Mouse (Mus musculus) left cerebral cortex, adult 18-20 months (tissue): ENCODE measurements around the gene Ccna2. TPM values are rescaled to one million over a fixed set of nuclear protein-coding genes. Genes with fewer than 3 reads are reported as not detected.

Experiments
- DNase-seq, 2 experiments: peaks; one replicate each; pipeline ENCODE4 v3.0.0; 2021 to 2022; ENCODE audit warnings: low spot score in 2 of 2, mixed read lengths in 1 of 2
- total RNA-seq, 2 experiments: library from RNA; stranded (reverse); gene quantifications; 2 replicates each; pipeline ENCODE4 v1.2.3; 2021

Ccna2 gene
- total RNA-seq, 2 experiments from 2014 or later: 0.67 to 0.75 TPM

GRCm38 (mm10) chr3:36536041-36536440 lies 35.9 kb downstream of the Ccna2 start:
- no peak for DNase-seq

GRCm38 (mm10) chr3:36533201-36533672 lies 38.7 kb downstream of the Ccna2 start:
- DNase-seq: no peak

- no peak for DNase-seq
Measured at GRCm38 (mm10) chr3:36532738-36533137, 39.2 kb downstream of the Ccna2 start.

DNA sequence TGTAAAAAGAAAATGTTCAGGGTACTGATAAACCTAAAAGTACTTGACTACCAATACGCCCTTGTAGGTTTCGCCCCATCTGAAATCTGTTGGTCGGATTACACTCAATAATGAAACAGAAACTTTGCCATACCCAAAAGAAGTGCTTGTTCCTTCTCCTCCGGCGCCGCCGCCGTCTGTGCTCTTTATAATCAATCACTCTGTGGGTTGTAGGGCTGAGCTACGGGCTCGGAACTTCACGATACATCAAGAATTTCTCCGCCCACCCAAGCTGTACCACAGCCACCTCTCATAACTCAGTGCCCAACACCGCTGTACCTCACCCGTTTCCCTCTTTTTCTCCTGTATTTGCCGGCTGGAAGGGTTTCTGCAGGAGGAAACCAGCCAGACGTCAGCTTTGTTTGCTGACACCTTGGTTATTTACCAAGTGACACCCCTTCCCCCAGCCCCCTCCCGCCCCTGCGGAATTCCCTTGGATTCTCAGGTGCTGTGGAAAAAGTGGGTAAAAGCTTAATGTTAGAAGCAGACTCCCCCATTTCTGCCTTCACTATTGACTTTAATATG lies 39.9 kb downstream of the Ccna2 start:
- DNase-seq: no peak

GRCm38 (mm10) chr3:36531242-36531641 lies 40.7 kb downstream of the Ccna2 start:
- peak in 1 of 2 experiments; percentile 48 for DNase-seq

GRCm38 (mm10) chr3:36530781-36531180 lies 41.2 kb downstream of the Ccna2 start:
- DNase-seq: peak in 1 of 2 experiments; percentile 29

DNA sequence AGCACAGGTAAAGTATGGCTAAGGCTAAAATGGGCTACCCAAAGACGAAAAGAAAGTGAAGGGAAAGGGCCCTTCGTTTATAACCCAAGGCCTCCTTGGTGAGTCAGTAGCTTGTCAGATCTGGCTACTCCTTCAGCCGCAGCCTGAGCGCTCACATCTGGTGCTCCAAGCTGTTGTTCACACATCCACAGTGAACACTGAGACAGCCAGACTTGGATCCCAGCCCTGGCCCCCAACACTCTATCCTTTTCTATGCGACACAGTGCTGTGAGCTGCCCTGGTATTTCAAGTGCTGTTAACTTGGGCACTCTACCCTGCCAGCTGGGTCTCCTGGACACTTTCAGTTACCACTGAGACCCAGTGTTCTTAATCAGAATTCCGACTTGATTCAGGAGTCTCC lies 41.6 kb downstream of the Ccna2 start:
- peak; percentile 81 to 83 for DNase-seq

DNA sequence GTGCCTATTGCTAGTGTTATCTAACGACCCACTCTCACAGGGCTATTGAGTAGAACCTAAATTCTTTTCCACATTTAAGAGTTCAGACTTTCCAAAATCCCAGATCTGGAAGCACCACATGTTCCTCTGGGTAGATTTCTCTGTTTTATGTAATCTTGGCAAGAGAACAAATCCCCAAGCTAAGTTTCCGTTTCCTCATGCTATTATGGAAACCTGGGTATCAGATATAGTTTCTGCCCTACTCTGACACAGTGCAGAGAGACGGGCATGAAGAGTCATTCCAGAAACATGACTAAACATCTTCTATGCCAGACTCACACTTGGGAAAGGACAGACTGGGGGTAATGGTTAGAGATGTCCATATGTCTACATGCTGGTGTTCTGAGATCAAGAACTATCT lies 47.5 kb downstream of the Ccna2 start:
- no peak for DNase-seq

DNA sequence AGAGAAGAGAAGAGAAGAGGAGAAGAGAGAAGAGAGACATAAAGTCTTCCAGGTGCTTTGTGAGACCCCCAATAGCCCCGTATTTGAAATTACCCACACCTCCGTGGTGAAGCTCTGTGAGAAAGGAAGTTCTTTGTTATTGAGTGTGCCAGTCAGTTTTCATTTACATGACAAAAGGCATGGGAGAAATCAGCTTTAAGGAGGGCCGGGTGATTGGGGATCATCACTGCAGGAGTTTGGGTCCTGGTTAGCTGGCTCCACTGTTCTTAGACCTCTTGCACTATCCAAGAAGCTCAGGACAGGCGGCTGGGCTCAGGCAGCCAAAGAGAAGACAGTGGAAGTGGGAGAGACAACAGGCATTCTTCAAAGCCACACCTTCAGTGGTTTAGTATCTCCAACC lies 49.8 kb downstream of the Ccna2 start:
- no peak for DNase-seq

DNA sequence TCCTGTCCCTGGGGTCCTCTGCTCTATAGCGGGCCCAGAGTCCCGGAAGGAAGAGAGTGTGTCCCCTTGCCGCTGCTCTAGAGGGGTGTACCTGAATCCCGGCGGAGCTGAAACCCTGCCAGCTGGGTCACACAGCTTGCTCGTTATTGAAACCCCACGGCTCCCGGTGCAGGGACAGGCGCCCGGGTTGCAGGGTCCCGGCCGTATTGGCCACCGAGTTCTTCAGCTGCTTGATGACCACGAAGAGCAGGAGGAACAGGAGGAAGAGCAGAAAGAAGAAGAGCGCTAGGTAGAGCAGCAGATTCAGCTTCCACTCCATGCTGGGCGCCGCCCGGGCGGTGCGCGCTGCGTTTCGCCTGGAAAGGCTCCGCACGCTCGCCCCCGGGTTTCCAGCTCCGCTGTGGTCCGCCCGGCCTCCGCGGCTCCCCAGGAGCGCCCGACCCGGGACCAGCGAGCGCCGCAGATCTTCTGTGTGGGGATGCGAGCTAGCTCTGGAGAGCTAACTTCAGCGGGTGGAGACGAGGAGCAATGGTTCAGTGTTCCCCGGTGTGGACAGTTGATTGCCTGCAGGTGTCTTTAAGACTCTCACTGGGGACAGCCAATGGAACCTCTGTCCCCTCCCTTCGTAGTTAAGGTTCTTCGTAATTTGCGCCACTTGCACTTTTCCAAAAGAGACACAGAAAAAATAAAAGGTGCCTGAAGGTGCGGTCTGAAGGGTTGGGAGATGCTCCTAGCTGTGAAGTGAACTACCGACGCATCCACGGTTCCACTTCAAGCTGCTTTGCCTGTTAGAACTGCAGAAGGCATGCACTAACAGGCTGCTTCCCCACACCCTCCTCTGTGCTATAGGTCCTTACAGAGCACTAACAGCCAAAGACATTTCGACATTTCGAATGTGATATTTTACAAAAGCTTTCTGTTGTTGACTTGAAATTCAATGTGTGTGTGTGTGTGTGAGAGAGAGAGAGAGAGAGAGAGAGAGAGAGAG lies 50.6 kb downstream of the Ccna2 start, which contains the start of gene Gm11549:
Gene Gm11549, minus strand, starts transcription at position 741 of the 988 bp plus-strand sequence.
- DNase-seq: peak; percentile 57 to 75

DNA sequence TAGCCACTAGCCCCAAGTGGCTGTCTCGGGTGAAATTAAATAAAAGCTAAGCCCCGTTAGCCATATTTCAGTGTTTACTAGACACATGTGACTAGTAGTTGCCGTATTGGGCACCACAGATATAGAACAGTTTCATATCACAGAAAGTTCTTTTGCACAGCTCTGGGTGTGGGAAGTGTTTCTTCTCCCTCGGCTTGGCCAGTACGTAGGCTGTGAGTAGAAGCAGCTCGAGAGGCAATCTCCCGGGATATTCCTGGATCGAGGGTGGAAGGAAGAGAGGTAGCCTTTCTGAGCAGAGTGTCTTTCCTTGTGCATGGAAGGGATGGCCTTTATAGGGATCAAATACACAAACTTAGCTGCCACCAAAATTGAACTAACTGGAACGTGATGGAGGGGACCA lies 55.8 kb downstream of the Ccna2 start:
- DNase-seq: peak; percentile 54 to 77

Other genes with a start within 250 kb of the Ccna2 start
- gene Anxa5, start 96.3 kb downstream of the Ccna2 start, total RNA-seq: 10 to 100 TPM; 71.6 to 82.2 TPM
- gene 1810062G17Rik, start 96.2 kb downstream of the Ccna2 start, total RNA-seq: not detected
- gene Gm11549, start 50.3 kb downstream of the Ccna2 start, total RNA-seq: 10 to 100 TPM; 34.4 to 35.0 TPM
- gene Exosc9, start 19.5 kb downstream of the Ccna2 start, total RNA-seq: 10 to 100 TPM; 38.2 to 41.0 TPM
- 10 to 100 TPM; 15.7 to 17.6 TPM for gene Bbs7, start 41.3 kb upstream of the Ccna2 start, total RNA-seq
- 10 to 100 TPM; 15.0 to 20.8 TPM for gene Trpc3, start 118.0 kb upstream of the Ccna2 start, total RNA-seq